Comparison of ENCODE assay signal across 8 mouse cellular contexts in genomic region chr19:10101341-10102053, GRCm38 (mm10). TPM values are rescaled to one million over a fixed set of nuclear protein-coding genes. Genes with fewer than 3 reads are reported as not detected.
DNase-seq lines count a peak whose midpoint lies in the region; ATAC-seq and TF ChIP-seq lines count a peak whose summit lies in the region.

TSS of gene Fads2 (minus strand) at chr19:10101746.

- H3K4me3 ChIP-seq in erythroblast, embryonic 14.5 days (replicated peaks) = peak within 1 kb of the TSS; percentile 85
- peak within 1 kb of the TSS; percentile 72 for H3K4me3 ChIP-seq in heart, embryonic 12.5 days
- peak within 1 kb of the TSS; percentile 73 for H3K4me3 ChIP-seq in liver, embryonic 11.5 days (ENCODE audit: low read depth, low read length)
- H3K4me3 ChIP-seq in stomach, embryonic 16.5 days (replicated peaks; ENCODE audit: low read length) = peak within 1 kb of the TSS; percentile 67

- peaks cover 72% of the 10 kb centered on the region for H3K4me1 ChIP-seq in erythroblast, embryonic 14.5 days (ENCODE audit: control insufficient read depth)
- H3K4me1 ChIP-seq in heart, embryonic 12.5 days (replicated peaks) = peaks cover 24% of the 10 kb centered on the region
- H3K4me1 ChIP-seq in liver, embryonic 11.5 days (replicated peaks; ENCODE audit: control insufficient read depth, insufficient read depth, low read length) = peaks cover 38% of the 10 kb centered on the region
- H3K4me1 ChIP-seq in stomach, embryonic 16.5 days (ENCODE audit: control insufficient read depth, insufficient read depth, low read length) = peaks cover 10% of the 10 kb centered on the region; the same call in 1 of the 2 replicates

- ATAC-seq in heart, embryonic 12.5 days (ENCODE audit: insufficient number of reproducible peaks, low FRiP score) = peak; percentile 89
- peak; percentile 84 for ATAC-seq in liver, embryonic 11.5 days (replicated peaks; ENCODE audit: low FRiP score)
- ATAC-seq in stomach, embryonic 16.5 days (ENCODE audit: insufficient read depth, low FRiP score) = peak; percentile 93

- peak within 1 kb of the TSS; percentile 88 for H3K27ac ChIP-seq in heart, embryonic 12.5 days (ENCODE audit: poor library complexity, severe bottlenecking)
- peak within 1 kb of the TSS; percentile 85 for H3K27ac ChIP-seq in liver, embryonic 11.5 days (ENCODE audit: low read depth, low read length)
- H3K27ac ChIP-seq in stomach, embryonic 16.5 days (ENCODE audit: low read length) = peak within 1 kb of the TSS; percentile 90

- peak within 1 kb of the TSS; percentile 79 for H3K9ac ChIP-seq in heart, embryonic 12.5 days
- peak within 1 kb of the TSS; percentile 81 for H3K9ac ChIP-seq in liver, embryonic 11.5 days (ENCODE audit: low read depth, low read length)
- peak within 1 kb of the TSS; percentile 82 for H3K9ac ChIP-seq in stomach, embryonic 16.5 days (ENCODE audit: low read length)

- H3K36me3 ChIP-seq in erythroblast, embryonic 14.5 days (ENCODE audit: control insufficient read depth) = peaks cover 20% of the 10 kb centered on the region
- H3K36me3 ChIP-seq in heart, embryonic 12.5 days = peaks cover 7% of the 10 kb centered on the region; the same call in 1 of the 2 replicates
- no peaks in the 10 kb centered on the region; the same call in 1 of the 2 replicates for H3K36me3 ChIP-seq in liver, embryonic 11.5 days (ENCODE audit: control insufficient read depth, insufficient read depth, low read length)
- H3K36me3 ChIP-seq in stomach, embryonic 16.5 days (ENCODE audit: control insufficient read depth, insufficient read depth, low read length) = no peaks in the 10 kb centered on the region

- H3K9me3 ChIP-seq in erythroblast, embryonic 14.5 days (ENCODE audit: control insufficient read depth, low read length) = no peaks in the 10 kb centered on the region
- H3K9me3 ChIP-seq in heart, embryonic 12.5 days (replicated peaks) = no peaks in the 10 kb centered on the region
- H3K9me3 ChIP-seq in liver, embryonic 11.5 days (ENCODE audit: control insufficient read depth, low read length) = no peaks in the 10 kb centered on the region
- H3K9me3 ChIP-seq in stomach, embryonic 16.5 days (replicated peaks; ENCODE audit: control insufficient read depth, low read length) = no peaks in the 10 kb centered on the region

- H3K27me3 ChIP-seq in erythroblast, embryonic 14.5 days (ENCODE audit: control insufficient read depth) = no peaks in the 10 kb centered on the region
- no peaks in the 10 kb centered on the region for H3K27me3 ChIP-seq in heart, embryonic 12.5 days (replicated peaks)
- no peaks in the 10 kb centered on the region for H3K27me3 ChIP-seq in liver, embryonic 11.5 days (replicated peaks; ENCODE audit: control insufficient read depth, insufficient read depth, low read length)
- no peaks in the 10 kb centered on the region for H3K27me3 ChIP-seq in stomach, embryonic 16.5 days (ENCODE audit: control insufficient read depth, insufficient read depth, low read length)

- under 1% methylated on average over 56 of the region's 57 CpGs for WGBS in heart, embryonic 12.5 days
- WGBS in liver, embryonic 11.5 days = 1% methylated on average over 52 of the region's 57 CpGs
- WGBS in stomach, embryonic 16.5 days = under 1% methylated on average over 57 of the region's 57 CpGs

- peak within 1 kb of the TSS; percentile 75 for H3K4me2 ChIP-seq in heart, embryonic 12.5 days
- peak within 1 kb of the TSS; percentile 84 for H3K4me2 ChIP-seq in liver, embryonic 11.5 days
- H3K4me2 ChIP-seq in stomach, embryonic 16.5 days (ENCODE audit: low read depth, low read length) = peak within 1 kb of the TSS; percentile 76

- peak; percentile 96 for DNase-seq in 3T3-L1 (ENCODE audit: low read depth, low spot score)
- peak; percentile 99 for DNase-seq in brain, embryonic 14.5 days (ENCODE audit: low read depth)
- peak; percentile 95 for DNase-seq in kidney, postnatal 10 days
- DNase-seq in liver, embryonic 11.5 days (ENCODE audit: low spot score) = peak; percentile 94
- peak; percentile 95 for DNase-seq in neural tube, embryonic 10.5 days (ENCODE audit: extremely low spot score, low spot score)

- TF ChIP-seq POLR2A in brain, embryonic 14.5 days (IDR thresholded peaks at IDR 0.05; ENCODE audit: borderline replicate concordance, extremely low read depth, insufficient read depth, insufficient read length, poor library complexity, severe bottlenecking) = peak; percentile 70

- 0 out of 2 replicates have a peak, but pooled peaks have one; percentile 3 for TF ChIP-seq CTCF in brain, embryonic 14.5 days (IDR thresholded peaks at IDR 0.05; ENCODE audit: borderline replicate concordance, extremely low read depth, insufficient read depth, insufficient read length)

RNA-seq across cellular contexts. Expression of gene Fads2, which starts in this region (rescaled TPM):
- polyA plus RNA-seq in brain, embryonic 14.5 days (2012; rRNA removed) = 195 and 216 TPM in 2 replicates
- 1.3 and 1.5 TPM in 2 replicates for polyA plus RNA-seq in erythroblast, embryonic 14.5 days (2012)
- 64.2 and 66.7 TPM in 2 replicates for polyA plus RNA-seq in heart, embryonic 12.5 days (2016; fragmentation: Nextera tagmentation; extraction: Ambion mirVana)
- polyA plus RNA-seq in liver, embryonic 11.5 days (2014; fragmentation: Nextera tagmentation; extraction: Ambion mirVana) = 48.8 and 54.3 TPM in 2 replicates
- 102 and 104 TPM in 2 replicates for polyA plus RNA-seq in stomach, embryonic 16.5 days (2015; fragmentation: Nextera tagmentation; extraction: Ambion mirVana)

Comparison
In these comparisons a context has a peak if more than half of its experiments do, and no peak if none do; other contexts are left out.
1. Peak in every context shown above with its lines: DNase-seq, ATAC-seq, H3K4me3 ChIP-seq and H3K27ac ChIP-seq.
2. RNA of gene Fads2 (polyA plus RNA-seq): 195 to 216 TPM in brain, embryonic 14.5 days, 102 to 104 TPM in stomach, embryonic 16.5 days, 64.2 to 66.7 TPM in heart, embryonic 12.5 days and 48.8 to 54.3 TPM in liver, embryonic 11.5 days; 1.3 to 1.5 TPM in erythroblast, embryonic 14.5 days; every median in the first group is over 10 times any median in the second.